Mouse (Mus musculus) stomach, postnatal 0 days (tissue): Measurements from ENCODE around the gene Ankrd11. TPM values are rescaled to one million over a fixed set of nuclear protein-coding genes. Genes with fewer than 3 reads are reported as not detected.
A peak's percentile ranks its signal among the peaks of the same experiment; 100 is the strongest.
"Not testable (repeated sequence)": the region's sequence is repeated elsewhere in the genome, so short reads cannot be mapped to it uniquely, and the experiment has no call there.

Source experiments
- ATAC-seq: fragments of 200-750 bp; cut with Nextera tagmentation; 2 replicates; pipeline ENCODE4 v1.8.0; 2017; ENCODE audit not compliant: low FRiP score, low TSS enrichment
- DNase-seq: peaks from one replicate; pipeline ENCODE4 v3.0.0-alpha.2; 2016; ENCODE audit warnings: low spot score
- H3K27ac ChIP-seq: fragments of 300-500 bp; sonication (generic); replicated peaks from 2 replicates; pipeline ENCODE4 v1.5.1; 2014; ENCODE audit warnings: mild to moderate bottlenecking, control low read depth
- H3K27me3 ChIP-seq: fragments of 300-500 bp; sonication (generic); 2 replicates; pipeline ENCODE4 v1.6.1; 2014; ENCODE audit warnings: low read length; ENCODE audit not compliant: control insufficient read depth, insufficient read depth
- H3K36me3 ChIP-seq: fragments of 300-500 bp; sonication (generic); 2 replicates; pipeline ENCODE4 v1.6.1; 2014; ENCODE audit warnings: low read length, mixed read lengths; ENCODE audit not compliant: control insufficient read depth, insufficient read depth
- H3K4me1 ChIP-seq: fragments of 300-500 bp; sonication (generic); replicated peaks from 2 replicates; pipeline ENCODE4 v1.6.1; 2014; ENCODE audit warnings: antibody characterized with exemption; ENCODE audit not compliant: control insufficient read depth, insufficient read depth
- H3K4me2 ChIP-seq: fragments of 300-500 bp; sonication (generic); replicated peaks from 2 replicates; pipeline ENCODE4 v1.6.1; 2014; ENCODE audit warnings: low read depth, mild to moderate bottlenecking, control low read depth, moderate library complexity
- H3K4me3 ChIP-seq: fragments of 300-500 bp; sonication (generic); 2 replicates; pipeline ENCODE4 v1.5.1; 2014; ENCODE audit warnings: low read depth, low read length, control low read depth
- H3K9ac ChIP-seq: fragments of 300-500 bp; sonication (generic); 2 replicates; pipeline ENCODE4 v1.6.1; 2014; ENCODE audit warnings: mild to moderate bottlenecking, low read length, control low read depth, mixed read lengths
- H3K9me3 ChIP-seq: fragments of 300-500 bp; sonication (generic); 2 replicates; pipeline ENCODE4 v1.6.1; 2016; ENCODE audit warnings: low read length; ENCODE audit not compliant: control insufficient read depth
- CTCF ChIP-seq: IDR thresholded peaks from 2 replicates; pipeline ENCODE4 v1.5.1; 2016; ENCODE audit warnings: antibody characterized with exemption, low read depth, mild to moderate bottlenecking, moderate library complexity
- EP300 ChIP-seq: optimal IDR thresholded peaks from 2 replicates; pipeline ENCODE3; 2016; ENCODE audit warnings: antibody characterized with exemption
- WGBS: fragments of 180-500 bp; shearing (Covaris S2); extraction: QIAGEN DNeasy Blood & Tissue Kit; methylation state at CpG from one replicate; pipeline ENCODE4 v1.1.7; 2014; 5-methylcytosine and 5-hydroxymethylcytosine counted together
- polyA plus RNA-seq: library from polyadenylated mRNA; unstranded; fragments of >200 nt; fragmentation: Nextera tagmentation; extraction: Ambion mirVana; gene quantifications from 2 replicates; pipeline ENCODE4 v1.2.1, GENCODE M21; 2015

The Ankrd11 gene
- polyA plus RNA-seq, 1 experiment from 2014 or later = 35.0 TPM

GRCm38 (mm10) chr8:123051458-123051857, 9.4 kb upstream of the Ankrd11 start:
- H3K27ac ChIP-seq = peak overlapping the region; percentile 87

GRCm38 (mm10) chr8:123048402-123048801, 6.3 kb upstream of the Ankrd11 start:
- no peak overlapping the region for H3K4me2 ChIP-seq
- ATAC-seq (peak; percentile 41), DNase-seq (no peak)
- no peaks in the 10 kb centered on the region for H3K9me3 ChIP-seq
- peak overlapping the region; percentile 81 for H3K27ac ChIP-seq
- H3K4me1 ChIP-seq = 0 out of 2 replicates have a peak, but pooled peaks cover under 1% of the 10 kb centered on the region
- H3K27me3 ChIP-seq = no peaks in the 10 kb centered on the region
- no peak overlapping the region for H3K9ac ChIP-seq
- TF ChIP-seq CTCF = no peak
- no peak for TF ChIP-seq EP300
- no peak overlapping the region for H3K4me3 ChIP-seq
- H3K36me3 ChIP-seq = no peaks in the 10 kb centered on the region
- 86% methylated on average over 7 of the region's 7 CpGs for WGBS

More at GRCm38 (mm10) chr8:123051458-123051857, 9.4 kb upstream of the Ankrd11 start:
- Histone ChIP-seq H3K9me3 (no peaks in the 10 kb centered on the region), H3K36me3 (no peaks in the 10 kb centered on the region), H3K4me1 (no peaks in the 10 kb centered on the region), H3K27me3 (no peaks in the 10 kb centered on the region), H3K4me2 (no peak overlapping the region), H3K9ac (peak overlapping the region; percentile 18; the same call in 1 of the 2 replicates), H3K4me3 (no peak overlapping the region)
- ATAC-seq (peak; percentile 78), DNase-seq (peak; percentile 74)
- TF ChIP-seq EP300 (no peak), CTCF (no peak)
- WGBS = 43% methylated on average over 5 of the region's 5 CpGs

- ATAC-seq (peak; percentile 66), DNase-seq (peak; percentile 55)
- H3K36me3 ChIP-seq = no peaks in the 10 kb centered on the region
- no peak for TF ChIP-seq CTCF
- no peak for TF ChIP-seq EP300
- no peak overlapping the region for H3K9ac ChIP-seq
- no peaks in the 10 kb centered on the region for H3K27me3 ChIP-seq
- H3K4me3 ChIP-seq = no peak overlapping the region
- H3K9me3 ChIP-seq = no peaks in the 10 kb centered on the region
- 55% methylated on average over 7 of the region's 7 CpGs for WGBS
- H3K27ac ChIP-seq = peak overlapping the region; percentile 87
- no peak overlapping the region for H3K4me2 ChIP-seq
- H3K4me1 ChIP-seq = 0 out of 2 replicates have a peak, but pooled peaks cover 3% of the 10 kb centered on the region
Observed at GRCm38 (mm10) chr8:123047827-123048226, 5.8 kb upstream of the Ankrd11 start.

- no peak overlapping the region for H3K4me3 ChIP-seq
- no peaks in the 10 kb centered on the region for H3K9me3 ChIP-seq
- no peaks in the 10 kb centered on the region for H3K27me3 ChIP-seq
- no peak for DNase-seq
- ATAC-seq = no peak
- no peak overlapping the region for H3K27ac ChIP-seq
- no peaks in the 10 kb centered on the region for H3K36me3 ChIP-seq
- no peak overlapping the region for H3K9ac ChIP-seq
- WGBS = 68% methylated on average over 4 of the region's 4 CpGs
- TF ChIP-seq CTCF = no peak
- TF ChIP-seq EP300 = no peak
- H3K4me1 ChIP-seq = 0 out of 2 replicates have a peak, but pooled peaks cover 3% of the 10 kb centered on the region
- no peak overlapping the region for H3K4me2 ChIP-seq
Observed at GRCm38 (mm10) chr8:123046706-123047105, 4.6 kb upstream of the Ankrd11 start.

GRCm38 (mm10) chr8:123044743-123045425, 2.8 kb upstream of the Ankrd11 start:
- WGBS = 93% methylated on average over 23 of the region's 23 CpGs

GRCm38 (mm10) chr8:123043941-123044340, 1.9 kb upstream of the Ankrd11 start:
- Histone ChIP-seq H3K4me2 (peak overlapping the region; percentile 0; the same call in 1 of the 2 replicates), H3K9me3 (no peaks in the 10 kb centered on the region), H3K9ac (no peak overlapping the region), H3K27me3 (no peaks in the 10 kb centered on the region), H3K36me3 (no peaks in the 10 kb centered on the region), H3K4me1 (peaks cover 3% of the 10 kb centered on the region; the same call in 1 of the 2 replicates), H3K27ac (no peak overlapping the region), H3K4me3 (no peak overlapping the region)
- TF ChIP-seq CTCF (no peak), EP300 (no peak)
- ATAC-seq = no peak
- 70% methylated on average over 3 of the region's 3 CpGs for WGBS
- DNase-seq = no peak

More at GRCm38 (mm10) chr8:123044743-123045425, 2.8 kb upstream of the Ankrd11 start:
- not testable (repeated sequence) for ATAC-seq, H3K9ac ChIP-seq, H3K36me3 ChIP-seq, H3K9me3 ChIP-seq, DNase-seq, H3K27ac ChIP-seq, H3K4me3 ChIP-seq, H3K27me3 ChIP-seq, H3K4me2 ChIP-seq, H3K4me1 ChIP-seq
